Mouse (Mus musculus) 416B (cell line): ENCODE results near the gene Pik3r5.

Source experiments
- DNase-seq: peaks from one replicate; pipeline ENCODE4 v3.0.0; 2011; ENCODE audit warnings: low read depth

Gene Pik3r5

GRCm38 (mm10) chr11:68401428-68401827 is 30.5 kb upstream of the Pik3r5 start:
- DNase-seq = no peak

DNA sequence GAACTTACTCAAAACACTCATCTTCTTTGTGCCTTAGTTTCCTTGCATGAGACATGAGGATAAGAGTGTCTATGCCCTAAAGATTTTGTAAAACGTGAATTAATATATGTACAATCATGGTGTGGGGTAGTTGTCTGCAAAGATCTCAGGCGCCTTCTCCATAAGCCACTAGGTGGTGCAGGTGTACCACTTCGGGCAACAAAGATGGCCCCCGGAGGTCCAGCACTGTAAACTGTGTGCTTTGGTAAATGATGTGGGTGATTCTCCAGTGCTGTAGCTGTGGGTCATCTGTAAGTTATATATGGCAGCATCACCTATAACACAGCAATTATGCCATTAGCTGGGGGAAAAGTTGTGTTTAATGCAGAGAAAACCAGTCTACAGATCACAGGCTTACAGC is 27.7 kb upstream of the Pik3r5 start:
- DNase-seq = peak; percentile 37

GRCm38 (mm10) chr11:68405576-68405975 is 26.3 kb upstream of the Pik3r5 start:
- no peak for DNase-seq

- peak; percentile 9 for DNase-seq
Measured at GRCm38 (mm10) chr11:68407266-68407926, 24.5 kb upstream of the Pik3r5 start.

DNA sequence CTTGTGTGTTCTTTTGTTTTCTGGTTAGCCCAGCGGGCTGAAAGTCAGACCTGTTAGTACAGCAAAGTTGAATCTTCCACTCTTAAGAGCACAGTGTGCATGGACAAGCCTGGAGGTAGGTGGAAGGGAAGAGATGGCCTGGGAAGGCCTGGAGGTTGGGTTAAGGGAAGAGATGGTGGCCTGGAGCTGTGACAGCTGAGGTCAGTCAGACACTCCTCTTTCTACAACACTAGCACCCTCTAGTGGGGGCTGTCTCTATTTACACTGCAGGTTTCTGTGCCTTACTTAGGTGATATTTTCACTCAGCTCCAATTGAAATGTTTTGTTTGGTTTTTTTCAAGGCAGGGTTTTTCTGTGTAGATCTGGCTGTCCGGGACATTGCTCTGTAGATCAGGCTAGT is 23.8 kb upstream of the Pik3r5 start:
- peak; percentile 82 for DNase-seq

GRCm38 (mm10) chr11:68417001-68417400 is 14.9 kb upstream of the Pik3r5 start:
- DNase-seq = peak; percentile 24

GRCm38 (mm10) chr11:68417831-68418230 is 14.1 kb upstream of the Pik3r5 start:
- DNase-seq = peak; percentile 57

DNA sequence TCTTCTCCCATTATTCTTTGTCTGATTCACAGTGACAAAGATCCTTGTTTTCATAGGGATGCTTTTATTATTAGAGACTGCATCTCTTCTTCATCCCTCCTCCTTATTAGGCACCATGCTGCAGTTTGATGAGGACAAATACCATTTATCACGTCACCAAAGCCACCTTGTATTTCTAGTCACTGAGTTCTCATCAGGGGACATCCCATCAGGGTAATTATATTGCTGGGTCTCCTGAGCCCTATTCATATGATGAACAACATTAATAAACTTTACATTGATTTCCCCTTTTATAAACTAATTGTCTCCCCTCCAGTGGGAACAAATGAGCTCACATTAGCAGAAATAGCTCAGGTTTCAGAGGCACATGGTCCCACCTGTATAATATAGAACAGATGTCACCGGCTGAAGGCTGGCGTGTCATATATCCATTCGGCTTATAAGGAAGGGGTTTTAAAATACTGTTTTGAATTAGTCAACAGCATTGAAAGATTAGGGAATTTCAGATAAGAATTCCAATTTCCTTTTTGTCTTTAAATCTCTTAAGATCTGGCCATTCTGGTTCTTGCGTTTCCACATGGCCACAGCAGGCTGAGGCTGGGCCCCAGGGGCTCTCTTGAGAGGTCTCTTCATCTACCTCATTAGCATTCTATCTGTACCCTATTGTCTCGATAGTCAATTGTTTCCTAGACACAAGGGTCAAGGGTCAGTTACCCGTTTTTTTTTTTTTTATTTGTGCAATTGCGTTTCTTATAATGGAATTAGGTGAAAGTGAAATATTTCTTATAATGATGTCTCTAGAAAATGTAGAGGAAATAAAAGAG is 6.2 kb upstream of the Pik3r5 start:
- no peak for DNase-seq

GRCm38 (mm10) chr11:68427083-68427570 is 4.8 kb upstream of the Pik3r5 start:
- DNase-seq = no peak

DNA sequence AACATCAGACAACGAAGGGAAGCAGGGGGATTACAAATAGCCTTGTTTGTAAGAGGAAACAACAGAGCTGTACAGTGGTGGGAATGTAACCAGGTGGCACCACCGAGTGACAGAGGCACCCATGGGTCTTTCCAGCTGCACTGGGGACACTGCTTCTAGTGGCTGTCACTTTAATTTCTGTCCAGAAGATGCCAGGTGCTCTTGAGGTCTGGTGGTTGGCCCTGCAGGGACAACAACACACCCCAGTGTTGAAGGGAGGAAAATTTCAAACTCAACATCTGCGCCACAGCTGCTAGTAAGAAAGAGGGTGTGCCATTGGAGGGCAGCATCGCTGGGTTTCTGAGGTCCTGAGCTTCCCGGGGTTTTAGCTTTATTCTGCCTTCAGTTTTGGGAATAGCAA is 1.3 kb upstream of the Pik3r5 start:
- DNase-seq = no peak

DNA sequence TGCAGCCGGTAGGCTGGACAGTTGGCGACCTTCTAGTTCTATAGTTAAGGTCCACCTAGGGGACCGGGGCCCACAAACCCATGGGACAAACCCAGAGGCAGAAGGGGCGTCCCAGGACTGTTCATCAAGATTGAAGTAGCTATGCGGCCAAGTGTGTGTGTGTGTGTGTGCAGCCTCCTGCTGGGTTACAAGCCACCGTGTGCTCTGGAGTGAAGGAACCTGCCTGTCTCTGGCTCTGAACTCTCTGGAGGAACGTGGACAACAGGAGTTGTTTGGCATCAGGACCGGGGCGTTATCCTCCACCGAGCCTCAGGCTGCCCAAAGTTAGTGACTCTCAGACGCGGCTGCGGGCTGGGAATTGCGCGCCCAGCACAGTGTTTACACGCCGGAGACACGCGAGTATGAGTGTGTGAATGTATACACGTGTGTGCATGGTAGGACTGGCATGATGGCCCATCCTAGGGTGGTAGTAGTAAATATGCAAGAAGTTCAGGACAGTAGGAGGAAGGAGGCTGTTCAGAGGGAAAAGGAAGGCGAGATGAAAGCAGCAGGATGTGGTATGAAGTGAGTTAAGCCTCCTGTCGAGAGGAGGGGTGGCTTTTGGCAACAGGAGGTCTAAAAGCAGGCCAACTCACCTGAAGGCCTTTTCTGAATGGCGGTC is 570 bp downstream of the Pik3r5 start:
- DNase-seq = no peak

DNA sequence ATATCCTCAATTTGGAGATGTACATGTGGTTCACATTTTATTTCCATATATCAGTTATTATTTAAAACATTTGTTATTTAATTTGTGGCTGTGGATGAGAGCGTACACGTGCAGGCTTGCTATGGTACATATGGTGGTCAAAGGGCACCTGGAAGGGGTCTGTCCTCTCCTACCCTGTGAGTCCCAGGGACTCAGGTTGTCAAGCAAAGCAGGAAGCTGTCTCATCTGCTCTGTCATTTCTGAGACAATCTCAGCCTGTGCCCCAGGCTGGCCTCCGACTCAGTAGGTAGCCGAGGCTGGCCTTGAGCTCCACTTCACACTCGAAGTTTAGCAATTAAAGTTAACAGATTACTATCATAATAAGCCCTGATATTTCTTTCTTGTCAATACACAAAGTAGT is 1.6 kb downstream of the Pik3r5 start:
- DNase-seq = no peak

- no peak for DNase-seq
Measured at GRCm38 (mm10) chr11:68434697-68435096, 2.8 kb downstream of the Pik3r5 start.

GRCm38 (mm10) chr11:68435601-68436000 is 3.7 kb downstream of the Pik3r5 start:
- no peak for DNase-seq

GRCm38 (mm10) chr11:68436376-68436775 is 4.5 kb downstream of the Pik3r5 start:
- no peak for DNase-seq

DNA sequence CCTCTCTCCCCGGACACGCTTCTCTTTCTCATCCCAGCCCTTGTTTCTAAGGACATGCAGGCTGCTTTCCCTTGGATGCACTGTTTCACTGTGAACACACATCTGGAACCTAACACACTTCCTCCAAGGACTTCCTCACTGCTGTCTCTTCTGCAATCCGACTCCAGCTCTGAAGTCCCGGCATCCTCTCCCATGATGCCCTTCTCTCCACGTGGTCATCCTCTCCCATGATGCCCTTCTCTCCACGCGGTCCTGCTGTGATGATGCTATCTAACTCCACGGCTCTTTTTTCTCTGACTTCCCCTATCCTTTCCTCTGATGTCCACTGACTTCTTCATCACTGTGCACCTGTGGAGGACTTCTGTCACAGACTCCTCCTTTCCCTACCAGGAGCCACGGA is 8.2 kb downstream of the Pik3r5 start:
- DNase-seq = no peak

DNA sequence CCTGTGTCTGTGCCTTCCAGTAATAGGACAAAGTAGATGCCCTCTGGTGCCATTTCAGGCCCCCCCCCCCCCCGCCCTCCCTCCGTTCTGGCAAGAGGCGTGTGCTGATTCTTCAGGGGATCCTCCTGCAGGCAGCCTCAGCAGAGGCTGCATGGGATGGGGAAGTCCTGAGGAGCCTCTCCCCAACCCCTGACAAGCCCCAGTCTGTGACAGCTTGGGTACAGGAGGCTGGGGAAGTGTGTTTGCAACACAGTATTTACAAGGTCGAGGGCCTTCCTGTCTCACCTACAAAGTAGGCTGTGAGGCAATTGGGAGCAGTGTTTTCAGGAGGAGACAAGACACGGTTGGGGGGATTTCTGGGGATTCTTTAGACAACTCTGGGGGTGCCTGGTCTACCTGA is 9.0 kb downstream of the Pik3r5 start:
- no peak for DNase-seq

- DNase-seq = no peak
Measured at GRCm38 (mm10) chr11:68442346-68442745, 10.4 kb downstream of the Pik3r5 start.

DNA sequence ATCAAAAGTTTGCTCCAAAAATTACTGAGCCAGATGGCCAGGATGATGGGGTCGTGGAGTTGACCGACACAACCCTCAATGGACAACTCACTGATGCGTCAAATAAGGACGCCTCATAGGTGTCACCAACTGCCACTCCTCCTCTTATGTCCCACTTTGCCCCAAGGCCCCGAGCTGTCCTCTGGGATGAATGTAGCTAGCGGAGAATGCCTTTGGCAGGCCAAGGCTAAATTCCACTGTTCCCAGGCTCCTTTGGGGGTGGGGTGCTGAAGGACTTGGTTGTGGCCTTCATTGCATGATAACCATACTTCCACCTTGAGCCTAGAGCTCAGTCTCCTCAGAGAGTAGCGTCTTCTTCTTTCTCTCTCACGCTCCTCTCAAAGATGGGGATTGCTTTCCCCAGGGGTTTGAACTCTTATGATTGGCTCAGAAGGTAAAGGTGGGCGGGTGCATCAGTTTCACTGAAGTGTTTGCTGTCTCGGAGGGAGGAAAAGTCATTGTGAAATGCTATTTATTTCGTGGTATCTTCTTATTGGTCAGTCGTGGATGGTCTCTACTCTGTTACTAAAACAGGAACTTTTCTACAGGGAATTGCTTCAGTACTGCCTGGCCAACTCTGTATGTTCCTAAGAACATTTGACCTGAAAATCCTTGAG is 11.2 kb downstream of the Pik3r5 start:
- DNase-seq = peak; percentile 15

- peak; percentile 37 for DNase-seq
Measured at GRCm38 (mm10) chr11:68445901-68446300, 14.0 kb downstream of the Pik3r5 start.

DNA sequence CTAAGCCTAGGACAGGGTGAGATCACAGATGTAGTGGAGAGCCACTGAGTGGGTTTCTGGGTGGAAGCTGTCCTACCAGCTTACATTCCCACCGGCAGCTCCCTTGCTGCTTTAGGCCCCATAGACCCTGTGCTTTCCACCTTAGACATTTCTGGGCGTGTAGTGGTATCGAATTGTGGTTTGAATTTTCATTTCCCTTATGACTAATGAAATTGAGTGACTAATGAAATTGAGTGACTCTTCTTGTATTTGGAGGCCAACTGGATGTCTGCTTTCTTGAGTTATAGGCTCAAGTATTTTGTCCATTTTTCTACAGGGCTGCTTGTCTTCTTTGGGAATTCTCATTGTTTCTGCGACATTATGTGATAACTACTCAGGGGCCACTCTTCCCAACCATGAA is 14.6 kb downstream of the Pik3r5 start:
- peak; percentile 46 for DNase-seq

DNA sequence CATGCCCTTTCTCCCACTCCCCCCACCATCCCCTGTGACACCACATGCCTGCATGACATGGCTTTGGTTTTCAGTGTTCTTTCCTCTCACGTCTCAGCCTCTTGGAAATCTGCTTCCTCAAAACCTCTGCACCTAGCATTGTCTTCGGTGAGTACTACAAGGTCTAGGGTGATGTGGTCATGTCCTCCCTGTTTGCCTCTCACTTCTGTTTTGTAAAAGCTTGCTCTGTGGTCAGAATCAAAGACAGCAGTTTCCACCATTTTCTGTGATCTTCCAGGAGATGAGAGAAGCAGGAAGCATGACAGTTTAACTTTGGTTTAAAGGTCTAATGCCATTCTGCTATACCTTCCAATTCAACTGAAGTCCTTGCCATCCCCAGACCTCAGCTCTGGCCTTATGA is 15.3 kb downstream of the Pik3r5 start:
- peak; percentile 19 for DNase-seq
